Mouse (Mus musculus): ENCODE results near the gene Ccdc158.

Ccdc158 gene

GRCm38 (mm10) chr5:92596865-92597264 lies 78.2 kb downstream of the Ccdc158 start:
- DNase-seq: no peak

GRCm38 (mm10) chr5:92595026-92595425 lies 80.0 kb downstream of the Ccdc158 start:
- no peak for DNase-seq

GRCm38 (mm10) chr5:92585932-92586331 lies 89.1 kb downstream of the Ccdc158 start:
- no peak for DNase-seq

- DNase-seq: no peak
These were observed 95.5 kb downstream of the Ccdc158 start for GRCm38 (mm10) chr5:92579559-92579958.

- no peak for DNase-seq
These were observed 103.8 kb downstream of the Ccdc158 start for GRCm38 (mm10) chr5:92571232-92571631.

GRCm38 (mm10) chr5:92562002-92562401 lies 113.1 kb downstream of the Ccdc158 start:
- peak; percentile 45 for DNase-seq

- DNase-seq: no peak
These were observed 114.9 kb downstream of the Ccdc158 start for GRCm38 (mm10) chr5:92560201-92560600.

Data from right cerebral cortex, adult 18-20 months (tissue).